Mouse (Mus musculus) brain, embryonic 18.5 days (tissue): ENCODE results near the gene Sp140.
"Not testable (repeated sequence)": the region's sequence is repeated elsewhere in the genome, so short reads cannot be mapped to it uniquely, and the experiment has no call there.

Experiments used
- DNase-seq: peaks from one replicate; pipeline ENCODE4 v3.0.0-alpha.2; 2012; ENCODE audit warnings: low read depth, low spot score

The Sp140 gene

DNA sequence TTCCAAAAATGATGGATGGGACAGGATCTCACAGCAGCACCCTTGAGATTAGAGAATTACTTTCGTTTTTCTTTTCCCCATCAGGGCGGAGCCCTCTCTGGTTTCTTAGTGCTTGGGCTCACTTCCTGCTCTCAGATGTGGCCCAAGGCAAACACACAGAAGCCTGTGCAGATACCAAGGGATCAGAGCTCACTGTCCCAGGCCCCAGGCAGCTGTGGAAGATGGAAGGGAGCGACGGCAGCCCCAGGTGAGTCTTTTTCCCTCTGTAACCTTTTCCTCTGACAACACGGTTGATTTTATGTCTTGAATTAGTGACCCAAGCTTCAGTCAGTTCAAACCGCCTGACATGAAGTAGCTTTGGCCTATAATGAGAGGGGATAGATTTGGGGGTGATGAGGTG lies 49.7 kb downstream of the Sp140 start, which contains the start of gene Sp100:
Sp100 (plus strand) TSS at position 108 of the 400 bp plus-strand sequence.
- DNase-seq, result not testable (repeated sequence)

DNA sequence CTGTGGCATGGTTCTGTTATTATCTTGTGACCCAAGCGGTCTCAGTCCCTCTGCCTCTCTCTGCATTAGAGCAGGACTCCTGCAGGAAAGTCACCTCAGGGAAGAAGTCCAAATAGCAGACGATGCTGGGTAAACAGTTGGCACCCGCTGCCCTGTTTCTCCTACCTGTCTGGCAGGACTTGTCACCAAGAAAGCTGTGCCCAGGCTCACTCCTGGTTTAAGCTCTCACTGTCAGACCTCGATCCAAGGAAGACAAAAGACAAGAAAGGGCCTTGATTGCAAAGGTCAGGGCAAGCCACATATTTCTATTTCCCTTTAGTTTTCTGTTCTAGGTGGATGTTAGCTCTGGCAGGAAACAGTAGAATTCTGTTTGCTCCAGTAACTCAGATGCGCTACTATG lies 50.3 kb downstream of the Sp140 start:
- DNase-seq, result not testable (repeated sequence)

DNA sequence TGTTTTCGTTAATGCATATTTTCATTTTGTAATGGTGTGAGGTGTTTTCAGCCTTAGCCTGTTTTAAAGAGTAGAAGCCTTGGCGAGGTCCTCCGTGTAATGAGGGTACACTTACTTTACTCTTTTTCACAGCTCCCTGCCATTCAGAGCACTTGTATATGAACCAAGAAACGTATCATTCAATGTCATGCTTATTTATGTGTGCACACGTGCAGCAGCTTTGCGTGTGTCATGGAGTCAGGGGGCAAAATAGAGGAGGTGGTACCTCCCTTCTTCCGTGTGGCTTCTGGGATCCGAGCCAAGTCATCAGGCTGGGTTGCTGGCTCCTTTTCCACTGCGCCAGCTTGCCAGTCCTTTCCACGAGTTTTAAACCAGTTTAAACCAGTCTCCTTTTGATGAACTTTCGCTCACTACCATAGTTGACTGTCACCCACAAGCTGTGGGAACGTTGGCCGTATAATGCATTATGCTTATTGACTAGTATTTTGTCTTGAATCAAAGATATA lies 51.6 kb downstream of the Sp140 start:
- not testable (repeated sequence) for DNase-seq

DNA sequence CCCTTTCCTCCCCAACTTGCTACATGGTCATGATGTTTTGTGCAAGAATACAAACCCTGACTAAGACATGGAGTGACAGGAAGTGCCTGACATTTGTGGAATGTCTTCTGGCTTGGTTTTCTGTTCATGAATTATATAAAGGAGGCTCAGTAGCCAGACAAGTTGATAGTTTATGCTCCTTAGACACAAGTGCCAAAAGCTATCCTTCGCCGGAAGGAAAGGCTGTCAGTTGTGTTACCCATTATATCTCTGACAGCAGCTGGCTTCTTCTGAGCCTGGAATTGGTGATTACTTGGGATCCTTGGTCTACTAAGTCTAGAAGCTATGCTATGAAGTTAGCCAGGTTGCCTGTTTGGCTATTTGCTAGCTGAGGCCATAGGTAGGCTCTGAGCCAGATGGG lies 57.0 kb downstream of the Sp140 start:
- DNase-seq, result not testable (repeated sequence)

DNA sequence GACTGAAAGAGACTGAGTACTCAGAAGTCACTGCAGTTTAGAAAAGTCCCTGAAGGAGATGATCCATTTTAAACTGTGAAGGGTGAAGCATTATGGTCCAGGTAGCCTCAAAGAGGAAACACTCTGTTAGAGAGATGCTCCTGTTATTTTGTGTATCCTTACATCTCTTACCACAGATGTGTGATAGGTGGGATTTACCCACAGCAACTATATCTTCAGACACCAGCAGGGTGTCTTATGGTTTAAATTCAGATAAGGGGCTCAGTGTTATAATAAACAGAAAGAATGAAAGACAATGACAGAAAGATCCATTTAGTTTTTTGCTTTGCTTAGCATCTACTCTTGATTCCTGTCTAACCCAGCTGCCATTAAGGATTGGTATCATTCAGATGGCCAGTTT lies 64.1 kb downstream of the Sp140 start:
- no peak for DNase-seq

DNA sequence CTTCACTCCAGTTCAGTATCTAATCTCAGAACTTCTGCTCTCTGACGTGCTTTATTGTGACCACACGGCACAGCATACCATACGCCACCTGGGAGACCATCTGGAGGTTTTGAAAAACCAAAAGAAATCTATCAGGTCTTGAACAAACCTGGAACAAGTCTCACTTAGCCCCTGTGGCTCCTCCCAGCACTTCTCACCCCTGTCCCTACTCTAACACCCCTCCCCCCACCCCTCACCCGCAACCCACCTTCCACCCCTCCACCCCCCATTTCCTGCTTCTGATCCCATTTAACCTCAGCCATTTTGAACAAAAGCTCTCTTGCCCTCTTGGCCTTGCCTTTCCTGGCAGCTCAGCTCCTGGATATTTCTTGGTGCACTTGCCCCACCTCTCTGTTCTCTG lies 80.0 kb downstream of the Sp140 start:
- no peak for DNase-seq

DNA sequence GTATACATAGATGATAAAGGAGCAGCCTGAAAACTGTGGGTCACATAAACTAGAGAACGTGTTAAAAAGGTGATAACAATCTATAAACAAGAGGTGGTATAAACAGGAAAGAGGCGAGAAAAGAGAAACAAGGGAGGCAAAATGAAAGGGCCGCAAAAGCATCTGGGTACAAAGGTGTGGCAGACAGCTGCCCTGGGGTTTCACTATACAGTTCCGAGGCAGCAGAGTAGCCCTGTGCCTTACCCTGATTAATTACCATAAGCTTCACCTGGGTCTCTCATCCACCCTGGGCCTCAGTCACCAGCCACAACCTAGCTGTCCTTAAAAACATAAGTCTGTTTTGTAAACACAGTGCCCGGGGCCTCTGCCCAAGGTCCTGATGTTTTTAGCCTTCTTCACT lies 86.5 kb downstream of the Sp140 start:
- no peak for DNase-seq

DNA sequence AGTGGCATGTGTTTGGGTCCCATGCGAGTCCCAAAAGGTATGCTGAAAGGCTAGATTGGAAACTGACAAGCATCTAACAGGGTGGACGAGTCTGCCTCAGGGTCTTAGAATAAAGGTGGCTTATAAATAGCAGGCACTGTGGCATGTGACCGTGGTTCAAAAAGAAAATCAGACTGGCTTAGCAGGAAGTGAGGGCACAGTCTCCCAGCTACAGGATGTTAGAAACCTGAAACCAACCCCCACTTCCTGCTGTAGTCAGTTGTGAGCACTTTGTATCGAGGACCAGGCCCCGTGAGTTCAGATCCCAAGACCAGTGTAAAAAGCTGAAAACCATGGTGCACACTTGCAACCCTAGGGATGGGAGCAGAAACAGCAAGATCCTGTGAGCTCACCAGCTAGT lies 87.2 kb downstream of the Sp140 start:
- DNase-seq, result no peak

DNA sequence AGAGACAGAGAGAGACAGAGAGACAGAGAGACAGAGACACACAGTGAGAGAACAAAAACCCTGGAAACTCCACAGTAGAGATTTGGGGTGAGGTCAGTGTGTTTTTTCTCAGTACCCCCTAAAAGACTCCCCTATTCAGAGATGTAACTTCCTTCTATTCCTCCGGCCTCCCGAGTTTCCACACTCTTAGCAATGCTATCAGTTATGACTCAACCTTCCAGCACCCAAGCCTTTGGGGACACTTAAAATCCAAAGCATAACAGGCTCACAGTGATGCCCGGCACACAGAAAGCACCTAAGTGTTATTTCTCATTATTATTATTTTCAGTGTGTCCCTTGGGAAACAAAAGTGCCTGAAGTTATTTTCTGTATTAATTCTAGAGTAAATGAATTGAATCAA lies 90.4 kb downstream of the Sp140 start:
- DNase-seq, result no peak

DNA sequence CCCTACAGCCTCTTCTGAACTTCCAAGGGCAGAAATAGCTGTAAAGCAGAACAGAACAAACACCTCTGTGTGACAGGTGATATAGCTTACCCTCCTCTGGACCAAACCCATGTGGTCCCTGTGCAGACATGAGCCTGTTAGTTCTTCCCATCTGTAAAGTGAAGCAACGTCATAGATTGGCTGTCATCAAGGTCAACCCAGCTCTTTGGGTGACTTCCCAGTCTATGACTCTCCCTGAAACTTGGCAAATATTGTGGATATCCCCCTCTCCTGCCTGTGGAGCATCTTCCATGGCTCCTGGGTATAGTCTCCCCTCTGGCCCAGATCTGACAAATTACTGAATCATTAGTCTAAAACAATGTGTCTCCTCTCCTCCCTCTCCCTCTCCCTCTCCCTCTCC lies 92.1 kb downstream of the Sp140 start:
- no peak for DNase-seq

DNA sequence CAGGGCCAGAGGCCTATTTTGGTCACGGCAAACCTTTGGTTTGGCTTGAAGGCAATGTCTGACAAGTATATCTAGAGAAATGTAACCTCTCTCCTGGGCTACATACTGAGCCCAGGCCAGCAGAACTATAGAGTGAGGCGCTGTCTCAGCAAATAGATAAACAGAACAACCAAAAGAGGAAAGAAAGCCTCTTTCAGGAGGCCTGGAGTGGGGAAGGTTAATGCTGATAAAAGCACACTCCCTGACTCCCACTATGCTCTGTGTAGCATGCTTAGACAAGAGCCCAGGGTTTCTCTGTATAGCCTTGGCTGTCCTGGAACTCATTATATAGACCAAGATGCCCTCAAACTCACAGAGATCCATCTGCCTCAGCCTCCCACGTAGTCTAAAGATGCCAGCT lies 93.1 kb downstream of the Sp140 start:
- DNase-seq, result no peak
